Comparison of ENCODE assay signal across 20 mouse cellular contexts in the genomic region with DNA sequence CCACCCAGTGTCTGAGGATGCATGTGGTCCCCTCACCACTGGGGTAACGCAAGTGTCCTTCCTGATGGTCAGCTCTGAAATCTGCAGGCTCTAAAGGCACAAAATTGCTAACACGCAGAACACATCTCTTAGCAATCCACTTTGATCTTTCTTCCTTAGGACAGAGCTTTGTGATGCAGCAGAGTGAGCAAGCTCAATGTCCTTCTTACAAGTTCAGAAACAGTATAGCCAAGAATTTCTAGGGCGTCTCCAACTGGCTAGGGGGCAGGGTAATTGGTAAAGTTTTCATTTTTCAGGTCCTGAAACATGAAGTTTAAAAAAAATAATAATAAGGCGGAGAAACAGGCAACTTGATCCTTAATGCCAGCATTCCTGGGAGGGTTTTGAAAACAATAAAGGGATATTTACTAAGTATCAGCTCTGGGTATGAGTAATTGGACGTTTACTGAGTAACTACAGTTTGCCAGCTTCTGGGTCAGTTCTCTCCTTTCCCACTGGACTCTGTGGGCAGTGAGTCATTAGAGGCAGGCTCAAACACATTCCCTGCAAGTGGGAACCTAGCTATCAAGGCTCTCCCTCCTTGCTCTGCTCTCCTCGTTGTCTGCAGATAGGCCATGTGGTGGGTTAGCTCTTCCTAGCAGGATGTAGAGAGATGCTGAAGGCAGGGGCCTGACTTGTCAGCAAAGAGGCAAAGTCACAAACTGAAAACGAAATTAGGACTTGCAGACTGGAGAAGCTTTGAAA.
DNase-seq lines count a peak whose midpoint lies in the region; ATAC-seq lines count a peak whose summit lies in the region.
"Had no signal": no experiment of that assay in that cellular context is flagged by ENCODE, and none has a peak within 500 bp of the region (broad histone marks: within the 10 kb centered on the region; RNA-seq: fewer than 3 reads in every experiment).

No protein-coding gene starts in this region.

- peak overlapping the region; percentile 30; the same call in 1 of the 2 replicates for H3K27ac ChIP-seq in stomach, embryonic 16.5 days (ENCODE audit: low read length)
- H3K27ac ChIP-seq: embryonic facial prominence, embryonic 13.5 days; hindbrain, postnatal 0 days; macrophage; midbrain, embryonic 12.5 days had no signal

- H3K27me3 ChIP-seq in stomach, embryonic 16.5 days (ENCODE audit: control insufficient read depth, insufficient read depth, low read length), result no peaks in the 10 kb centered on the region
- H3K27me3 ChIP-seq: CH12.LX; embryonic facial prominence, embryonic 13.5 days; midbrain, embryonic 12.5 days had no signal

- DNase-seq in kidney, postnatal 14 days, result peak; percentile 3
- DNase-seq in kidney, postnatal 4 days, result no peak
- peak; percentile 92 for DNase-seq in Muller cell, postnatal 12 days (ENCODE audit: inconsistent ontology term)
- peak; percentile 12 for DNase-seq in adrenal gland, postnatal 14 days
- no peak for DNase-seq in cerebellum, adult 8-10 months
- DNase-seq: cerebellum, adult 18-20 months; gastrocnemius, postnatal 10 days; heart, adult 18-20 months; heart, postnatal 4 days; layer of hippocampus, adult 9-11 months; lung, embryonic 14.5 days; thymus, adult 2 months had no signal

- ATAC-seq in stomach, embryonic 16.5 days (ENCODE audit: insufficient read depth, low FRiP score), result no peak
- no peak for ATAC-seq in inflammation-experienced regulatory T-cells, adult 6 months
- ATAC-seq in monocyte, adult 5-6 weeks (replicated peaks; ENCODE audit: insufficient number of reproducible peaks, low FRiP score, low TSS enrichment, poor library complexity, severe bottlenecking), result no peak
- ATAC-seq: hindbrain, postnatal 0 days had no signal

- no peak overlapping the region for H3K9ac ChIP-seq in stomach, embryonic 16.5 days (ENCODE audit: low read length)
- H3K9ac ChIP-seq: embryonic facial prominence, embryonic 13.5 days; lung, embryonic 14.5 days; midbrain, embryonic 12.5 days had no signal

- no peak overlapping the region for H3K4me3 ChIP-seq in stomach, embryonic 16.5 days (replicated peaks; ENCODE audit: low read length)
- H3K4me3 ChIP-seq: embryonic facial prominence, embryonic 13.5 days; midbrain, embryonic 12.5 days had no signal

- H3K4me1 ChIP-seq in stomach, embryonic 16.5 days (ENCODE audit: control insufficient read depth, insufficient read depth, low read length), result no peaks in the 10 kb centered on the region
- H3K4me1 ChIP-seq: embryonic facial prominence, embryonic 13.5 days; midbrain, embryonic 12.5 days had no signal

- 57% methylated on average over 7 of the region's 7 CpGs for WGBS in stomach, embryonic 16.5 days

- H3K4me2 ChIP-seq in stomach, embryonic 16.5 days (ENCODE audit: low read depth, low read length), result no peak overlapping the region
- H3K4me2 ChIP-seq: embryonic facial prominence, embryonic 13.5 days; lung, embryonic 14.5 days; midbrain, embryonic 12.5 days had no signal

- no peaks in the 10 kb centered on the region for H3K36me3 ChIP-seq in stomach, embryonic 16.5 days (ENCODE audit: control insufficient read depth, insufficient read depth, low read length)
- H3K36me3 ChIP-seq: embryonic facial prominence, embryonic 13.5 days; midbrain, embryonic 12.5 days had no signal

- no peaks in the 10 kb centered on the region for H3K9me3 ChIP-seq in stomach, embryonic 16.5 days (replicated peaks; ENCODE audit: control insufficient read depth, low read length)
- H3K9me3 ChIP-seq: embryonic facial prominence, embryonic 13.5 days; midbrain, embryonic 12.5 days had no signal

Comparison
In these comparisons a context has a peak if more than half of its experiments do, and no peak if none do; other contexts are left out.
1. DNase-seq: peak in kidney, postnatal 14 days (single experiment), Muller cell, postnatal 12 days (single experiment) and adrenal gland, postnatal 14 days (single experiment); none in kidney, postnatal 4 days (0 of 2) and cerebellum, adult 8-10 months (single experiment).